Mouse (Mus musculus) liver, embryonic 15.5 days (tissue): ENCODE data around the gene Fads6. TPM values are rescaled to one million over a fixed set of nuclear protein-coding genes. Genes with fewer than 3 reads are reported as not detected.

ENCODE experiments used
- ATAC-seq: fragments of 200-750 bp; cut with Nextera tagmentation; 2 replicates; pipeline ENCODE4 v1.8.0; 2017; ENCODE audit warnings: moderate number of reproducible peaks, mild to moderate bottlenecking, moderate library complexity; ENCODE audit not compliant: insufficient read depth
- H3K27ac ChIP-seq: fragments of 300-500 bp; sonication (generic); replicated peaks from 2 replicates; pipeline ENCODE4 v1.5.1; 2015; ENCODE audit warnings: mild to moderate bottlenecking, inconsistent platforms
- H3K27me3 ChIP-seq: fragments of 300-500 bp; sonication (generic); 2 replicates; pipeline ENCODE4 v1.6.1; 2015; ENCODE audit warnings: mild to moderate bottlenecking, inconsistent platforms
- H3K36me3 ChIP-seq: fragments of 300-500 bp; sonication (generic); replicated peaks from 2 replicates; pipeline ENCODE4 v1.6.1; 2015; ENCODE audit warnings: moderate library complexity, mild to moderate bottlenecking, inconsistent platforms
- H3K4me1 ChIP-seq: fragments of 300-500 bp; sonication (generic); replicated peaks from 2 replicates; pipeline ENCODE4 v1.6.1; 2015; ENCODE audit warnings: inconsistent platforms
- H3K4me2 ChIP-seq: fragments of 300-500 bp; sonication (generic); 2 replicates; pipeline ENCODE4 v1.6.1; 2015; ENCODE audit warnings: moderate library complexity, mild to moderate bottlenecking, inconsistent platforms
- H3K4me3 ChIP-seq: fragments of 300-500 bp; sonication (generic); replicated peaks from 2 replicates; pipeline ENCODE4 v1.5.1; 2015; ENCODE audit warnings: mild to moderate bottlenecking, inconsistent platforms
- H3K9ac ChIP-seq: fragments of 300-500 bp; sonication (generic); 2 replicates; pipeline ENCODE4 v1.6.1; 2015; ENCODE audit warnings: moderate library complexity, mild to moderate bottlenecking, inconsistent platforms
- H3K9me3 ChIP-seq: fragments of 300-500 bp; sonication (generic); replicated peaks from 2 replicates; pipeline ENCODE4 v1.6.1; 2016; ENCODE audit warnings: inconsistent platforms
- WGBS: fragments of 180-500 bp; shearing (Covaris S2); methylation state at CpG from one replicate; pipeline ENCODE4 v1.1.7; 2015; ENCODE audit warnings: mixed read lengths; ENCODE audit not compliant: insufficient replicate concordance; 5-methylcytosine and 5-hydroxymethylcytosine counted together
- microRNA-seq: library from miRNA; unstranded; fragments of <30 nt; microRNA quantifications from one replicate; pipeline ENCODE4, GENCODE M21; 2016
- polyA plus RNA-seq: library from polyadenylated mRNA; unstranded; fragments of >200 nt; fragmentation: Nextera tagmentation; extraction: Ambion mirVana; gene quantifications from 2 replicates; pipeline ENCODE4 v1.2.1, GENCODE M21; 2015

Gene Fads6
- polyA plus RNA-seq, 1 experiment from 2014 or later = 3.4 TPM

- no peak overlapping the region for H3K4me3 ChIP-seq
- 71% methylated on average over 20 of the region's 20 CpGs for WGBS
- no peak for ATAC-seq
Observed at GRCm38 (mm10) chr11:115233526-115234290, 63.8 kb downstream of the Fads6 start.

GRCm38 (mm10) chr11:115232889-115233288 lies 64.6 kb downstream of the Fads6 start:
- H3K36me3 ChIP-seq = no peaks in the 10 kb centered on the region
- ATAC-seq = no peak
- peaks cover 10% of the 10 kb centered on the region; the same call in 1 of the 2 replicates for H3K4me1 ChIP-seq
- H3K4me3 ChIP-seq = no peak overlapping the region
- no peak overlapping the region for H3K27ac ChIP-seq
- H3K9ac ChIP-seq = no peak overlapping the region
- 67% methylated on average over 5 of the region's 5 CpGs for WGBS
- H3K9me3 ChIP-seq = no peaks in the 10 kb centered on the region
- no peaks in the 10 kb centered on the region for H3K27me3 ChIP-seq
- H3K4me2 ChIP-seq = no peak overlapping the region

More at GRCm38 (mm10) chr11:115233526-115234290, 63.8 kb downstream of the Fads6 start:
- no peaks in the 10 kb centered on the region for H3K9me3 ChIP-seq
- no peak overlapping the region for H3K27ac ChIP-seq
- no peak overlapping the region for H3K4me2 ChIP-seq
- H3K27me3 ChIP-seq = no peaks in the 10 kb centered on the region
- no peaks in the 10 kb centered on the region for H3K36me3 ChIP-seq
- H3K4me1 ChIP-seq = peaks cover 10% of the 10 kb centered on the region; the same call in 1 of the 2 replicates
- H3K9ac ChIP-seq = no peak overlapping the region

- no peak overlapping the region for H3K4me2 ChIP-seq
- peaks cover 10% of the 10 kb centered on the region for H3K4me1 ChIP-seq
- H3K36me3 ChIP-seq = no peaks in the 10 kb centered on the region
- H3K4me3 ChIP-seq = no peak overlapping the region
- 57% methylated on average over 9 of the region's 9 CpGs for WGBS
- no peaks in the 10 kb centered on the region for H3K9me3 ChIP-seq
- H3K27ac ChIP-seq = 0 out of 2 replicates have a peak overlapping the region, but pooled peaks have one; percentile 42
- ATAC-seq = no peak
- H3K9ac ChIP-seq = no peak overlapping the region
- H3K27me3 ChIP-seq = no peaks in the 10 kb centered on the region
Observed at GRCm38 (mm10) chr11:115231924-115232323, 65.5 kb downstream of the Fads6 start.

GRCm38 (mm10) chr11:115231168-115231915 lies 66.1 kb downstream of the Fads6 start:
- ATAC-seq = no peak
- WGBS = 34% methylated on average over 14 of the region's 14 CpGs
- H3K9ac ChIP-seq = no peak overlapping the region

More at GRCm38 (mm10) chr11:115231168-115231915, 66.1 kb downstream of the Fads6 start:
- 0 out of 2 replicates have a peak overlapping the region, but pooled peaks have one; percentile 42 for H3K27ac ChIP-seq
- H3K27me3 ChIP-seq = no peaks in the 10 kb centered on the region
- no peaks in the 10 kb centered on the region for H3K9me3 ChIP-seq
- H3K4me3 ChIP-seq = no peak overlapping the region
- no peak overlapping the region for H3K4me2 ChIP-seq
- H3K4me1 ChIP-seq = peaks cover 10% of the 10 kb centered on the region
- no peaks in the 10 kb centered on the region for H3K36me3 ChIP-seq

Small RNA genes within 50 kb of the gene (microRNA-seq; reads per million reads assigned to microRNA genes)
- gene Gm25837 = not detected

Other genes starting within 250 kb of the Fads6 start
- gene Cd300ld3, start 249.3 kb downstream of the Fads6 start, polyA plus RNA-seq = not detected in 2 replicates
- 0.67 and 0.89 TPM in 2 replicates for gene Cd300e, start 235.5 kb downstream of the Fads6 start, polyA plus RNA-seq
- gene Rab37, start 206.2 kb downstream of the Fads6 start, polyA plus RNA-seq = 2.2 and 2.3 TPM in 2 replicates
- gene Cd300lf, start 163.7 kb downstream of the Fads6 start, polyA plus RNA-seq = 4.5 and 4.8 TPM in 2 replicates
- gene Slc9a3r1, start 134.3 kb downstream of the Fads6 start, polyA plus RNA-seq = 76.4 and 82.1 TPM in 2 replicates
- gene Tmem104, start 110.2 kb downstream of the Fads6 start, polyA plus RNA-seq = 5.1 and 6.0 TPM in 2 replicates
- 9.9 and 11.6 TPM in 2 replicates for gene Nat9, start 109.8 kb downstream of the Fads6 start, polyA plus RNA-seq
- 0.05 TPM in 2 replicates for gene Grin2c, start 30.4 kb downstream of the Fads6 start, polyA plus RNA-seq
- 19.5 and 21.1 TPM in 2 replicates for gene Fdxr, start 20.6 kb downstream of the Fads6 start, polyA plus RNA-seq
- not detected in 2 replicates for gene Otop2, start 9.5 kb upstream of the Fads6 start, polyA plus RNA-seq
- gene Ush1g, start 24.4 kb upstream of the Fads6 start, polyA plus RNA-seq = 0.20 and 0.22 TPM in 2 replicates
- gene Otop3, start 37.1 kb upstream of the Fads6 start, polyA plus RNA-seq = not detected in 2 replicates
- 1.1 and 1.5 TPM in 2 replicates for gene Hid1, start 70.1 kb upstream of the Fads6 start, polyA plus RNA-seq
- gene Cdr2l, start 84.3 kb upstream of the Fads6 start, polyA plus RNA-seq = 1.2 and 1.3 TPM in 2 replicates
- gene Mrpl58, start 106.1 kb upstream of the Fads6 start, polyA plus RNA-seq = 78.1 and 78.7 TPM in 2 replicates
- gene Atp5h, start 122.3 kb upstream of the Fads6 start, polyA plus RNA-seq = 453 and 509 TPM in 2 replicates
- 4.4 and 5.6 TPM in 2 replicates for gene Kctd2, start 122.5 kb upstream of the Fads6 start, polyA plus RNA-seq
- gene Trim80, start 142.9 kb upstream of the Fads6 start, polyA plus RNA-seq = 0.55 and 0.71 TPM in 2 replicates
- gene Slc16a5, start 164.8 kb upstream of the Fads6 start, polyA plus RNA-seq = 0.08 and 0.15 TPM in 2 replicates
- gene Armc7, start 178.0 kb upstream of the Fads6 start, polyA plus RNA-seq = 3.3 and 3.5 TPM in 2 replicates
- gene Nt5c, start 194.2 kb upstream of the Fads6 start, polyA plus RNA-seq = 38.1 and 41.9 TPM in 2 replicates
- gene Jpt1, start 216.7 kb upstream of the Fads6 start, polyA plus RNA-seq = 233 and 234 TPM in 2 replicates
- 301 and 355 TPM in 2 replicates for gene Sumo2, start 238.6 kb upstream of the Fads6 start, polyA plus RNA-seq